Mouse (Mus musculus): ENCODE results near the gene Eri3.

Eri3 gene

GRCm38 (mm10) chr4:117550140-117550851 is at the start of gene Eri3:
Gene Eri3, plus strand, starts transcription at chr4:117550365.
- ATAC-seq (ENCODE audit: low TSS enrichment): peak; percentile 100

- ATAC-seq (ENCODE audit: low TSS enrichment): no peak
Measured at GRCm38 (mm10) chr4:117518246-117518645, 31.9 kb upstream of the Eri3 start.

GRCm38 (mm10) chr4:117521350-117521749 is 28.8 kb upstream of the Eri3 start:
- no peak for ATAC-seq (ENCODE audit: low TSS enrichment)

- ATAC-seq (ENCODE audit: low TSS enrichment): no peak
Measured at GRCm38 (mm10) chr4:117525990-117526389, 24.2 kb upstream of the Eri3 start.

- ATAC-seq (ENCODE audit: low TSS enrichment): no peak
Measured at GRCm38 (mm10) chr4:117527116-117527899, 22.9 kb upstream of the Eri3 start.

GRCm38 (mm10) chr4:117527952-117528351 is 22.2 kb upstream of the Eri3 start:
- ATAC-seq (ENCODE audit: low TSS enrichment): peak; percentile 65; the same call in 1 of the 2 replicates

GRCm38 (mm10) chr4:117529843-117530242 is 20.3 kb upstream of the Eri3 start:
- no peak for ATAC-seq (ENCODE audit: low TSS enrichment)

GRCm38 (mm10) chr4:117535496-117536200 is 14.5 kb upstream of the Eri3 start:
- ATAC-seq (ENCODE audit: low TSS enrichment): no peak

GRCm38 (mm10) chr4:117537002-117537401 is 13.2 kb upstream of the Eri3 start:
- ATAC-seq (ENCODE audit: low TSS enrichment): no peak

- ATAC-seq (ENCODE audit: low TSS enrichment): no peak
Measured at GRCm38 (mm10) chr4:117539329-117539980, 10.7 kb upstream of the Eri3 start.

- no peak for ATAC-seq (ENCODE audit: low TSS enrichment)
Measured at GRCm38 (mm10) chr4:117540571-117540970, 9.6 kb upstream of the Eri3 start.

- no peak for ATAC-seq (ENCODE audit: low TSS enrichment)
Measured at GRCm38 (mm10) chr4:117545448-117545847, 4.7 kb upstream of the Eri3 start.

- ATAC-seq (ENCODE audit: low TSS enrichment): no peak
Measured at GRCm38 (mm10) chr4:117546616-117547015, 3.5 kb upstream of the Eri3 start.

- no peak for ATAC-seq (ENCODE audit: low TSS enrichment)
Measured at GRCm38 (mm10) chr4:117549576-117549975, 589 bp upstream of the Eri3 start.

GRCm38 (mm10) chr4:117551144-117552000 is 1.2 kb downstream of the Eri3 start:
- no peak for ATAC-seq (ENCODE audit: low TSS enrichment)

GRCm38 (mm10) chr4:117555495-117555894 is 5.3 kb downstream of the Eri3 start:
- ATAC-seq (ENCODE audit: low TSS enrichment): no peak

GRCm38 (mm10) chr4:117556372-117556771 is 6.2 kb downstream of the Eri3 start:
- no peak for ATAC-seq (ENCODE audit: low TSS enrichment)

GRCm38 (mm10) chr4:117557068-117557645 is 7.0 kb downstream of the Eri3 start:
- no peak for ATAC-seq (ENCODE audit: low TSS enrichment)

GRCm38 (mm10) chr4:117563967-117564366 is 13.8 kb downstream of the Eri3 start:
- ATAC-seq (ENCODE audit: low TSS enrichment): no peak

- no peak for ATAC-seq (ENCODE audit: low TSS enrichment)
Measured at GRCm38 (mm10) chr4:117568846-117569245, 18.7 kb downstream of the Eri3 start.

- ATAC-seq (ENCODE audit: low TSS enrichment): no peak
Measured at GRCm38 (mm10) chr4:117570964-117571363, 20.8 kb downstream of the Eri3 start.

Measured in frontal cortex, adult (tissue).